Mouse (Mus musculus): ENCODE results near the gene Smok3b. TPM values are rescaled to one million over a fixed set of nuclear protein-coding genes. Genes with fewer than 3 reads are reported as not detected.

Gene Smok3b
- polyA plus RNA-seq, 1 experiment from 2014 or later: not detected

DNA sequence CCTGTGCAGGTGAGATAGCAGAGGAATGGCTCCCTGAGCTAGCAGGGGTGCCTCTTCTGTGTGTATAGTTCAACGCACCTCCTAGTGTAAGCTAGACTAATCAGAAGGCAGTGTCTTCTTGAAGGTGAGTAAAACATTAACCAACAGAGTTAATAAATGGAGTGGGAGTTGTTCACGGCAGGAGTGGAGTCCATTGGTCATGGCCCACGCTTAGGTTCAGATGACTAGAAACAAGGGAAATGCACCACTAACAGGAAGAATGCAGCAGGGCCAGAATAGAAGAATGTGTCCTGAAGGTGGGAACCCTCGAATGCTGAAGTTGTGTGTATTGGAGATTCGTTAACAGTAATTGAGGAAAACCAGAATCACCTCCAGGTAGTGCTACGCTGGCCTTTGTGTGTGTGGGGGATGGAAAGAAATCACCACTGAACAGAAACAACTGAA, 67.9 kb downstream of the Smok3b start:
- H3K36me3 ChIP-seq (ENCODE audit: control insufficient read depth, insufficient read depth, low read length): no peaks in the 10 kb centered on the region
- ATAC-seq (ENCODE audit: low FRiP score) (no peak), DNase-seq (ENCODE audit: low spot score) (no peak)
- no peak overlapping the region for H3K9ac ChIP-seq (ENCODE audit: low read depth, low read length)
- no peak overlapping the region for H3K4me3 ChIP-seq (ENCODE audit: low read depth, low read length)
- no peaks in the 10 kb centered on the region for H3K4me1 ChIP-seq (replicated peaks; ENCODE audit: control insufficient read depth, insufficient read depth, low read length)
- no peaks in the 10 kb centered on the region for H3K9me3 ChIP-seq (ENCODE audit: control insufficient read depth, low read length)
- 88% methylated on average over 6 of the region's 6 CpGs for WGBS
- no peaks in the 10 kb centered on the region for H3K27me3 ChIP-seq (ENCODE audit: control insufficient read depth, insufficient read depth, low read length)
- H3K27ac ChIP-seq (ENCODE audit: low read depth, low read length): no peak overlapping the region
- no peak overlapping the region for H3K4me2 ChIP-seq (replicated peaks; ENCODE audit: low read depth, low read length)

DNA sequence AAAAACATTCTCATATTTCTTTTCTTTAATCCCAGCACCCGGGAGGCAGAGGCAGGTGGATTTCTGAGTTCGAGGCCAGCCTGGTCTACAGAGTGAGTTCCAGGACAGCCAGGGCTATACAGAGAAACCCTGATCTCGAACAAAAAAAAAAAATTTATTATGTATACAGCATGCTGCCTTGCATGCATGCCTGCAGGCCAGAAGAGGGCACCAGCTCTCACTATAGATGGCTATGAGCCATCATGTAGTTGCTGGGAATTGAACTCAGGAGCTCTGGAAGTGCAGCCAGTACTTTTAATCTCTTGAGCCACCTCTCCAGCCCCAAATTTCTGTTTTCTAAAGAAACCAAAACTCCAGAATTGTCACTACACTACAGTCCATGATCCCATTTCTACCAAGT, 69.0 kb downstream of the Smok3b start:
- Histone ChIP-seq H3K27ac (ENCODE audit: low read depth, low read length) (no peak overlapping the region), H3K9ac (ENCODE audit: low read depth, low read length) (no peak overlapping the region), H3K9me3 (ENCODE audit: control insufficient read depth, low read length) (no peaks in the 10 kb centered on the region), H3K4me1 (replicated peaks; ENCODE audit: control insufficient read depth, insufficient read depth, low read length) (no peaks in the 10 kb centered on the region), H3K4me2 (replicated peaks; ENCODE audit: low read depth, low read length) (no peak overlapping the region), H3K27me3 (ENCODE audit: control insufficient read depth, insufficient read depth, low read length) (no peaks in the 10 kb centered on the region), H3K36me3 (ENCODE audit: control insufficient read depth, insufficient read depth, low read length) (no peaks in the 10 kb centered on the region), H3K4me3 (ENCODE audit: low read depth, low read length) (no peak overlapping the region)
- WGBS: 84% methylated on average over 3 of the region's 3 CpGs
- DNase-seq (ENCODE audit: low spot score): peak; percentile 18
- no peak for ATAC-seq (ENCODE audit: low FRiP score)

DNA sequence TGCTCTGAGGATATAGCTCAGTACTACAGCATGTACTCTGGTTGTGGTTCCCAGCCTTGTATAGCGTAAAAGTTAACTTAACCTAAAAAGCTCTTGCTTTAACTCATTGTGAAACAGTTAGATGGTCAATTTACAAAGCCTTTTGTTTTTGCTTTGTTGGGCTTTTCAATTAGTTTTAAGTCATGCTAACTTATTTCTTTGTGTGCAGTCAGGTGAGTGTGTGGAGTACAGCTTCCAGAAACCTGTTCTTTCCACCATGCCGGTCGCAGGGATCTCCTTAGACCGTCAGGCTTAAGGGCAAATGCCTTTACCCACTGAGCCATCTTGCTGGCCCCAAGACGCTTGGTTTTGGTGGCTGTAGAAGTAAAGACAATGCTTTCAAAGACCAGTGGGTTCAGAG, 69.5 kb downstream of the Smok3b start:
- no peaks in the 10 kb centered on the region for H3K4me1 ChIP-seq (replicated peaks; ENCODE audit: control insufficient read depth, insufficient read depth, low read length)
- H3K27me3 ChIP-seq (ENCODE audit: control insufficient read depth, insufficient read depth, low read length): no peaks in the 10 kb centered on the region
- ATAC-seq (ENCODE audit: low FRiP score) (no peak), DNase-seq (ENCODE audit: low spot score) (no peak)
- no peak overlapping the region for H3K27ac ChIP-seq (ENCODE audit: low read depth, low read length)
- H3K9ac ChIP-seq (ENCODE audit: low read depth, low read length): no peak overlapping the region
- 91% methylated on average over 5 of the region's 5 CpGs for WGBS
- no peak overlapping the region for H3K4me3 ChIP-seq (ENCODE audit: low read depth, low read length)
- no peak overlapping the region for H3K4me2 ChIP-seq (replicated peaks; ENCODE audit: low read depth, low read length)
- no peaks in the 10 kb centered on the region for H3K9me3 ChIP-seq (ENCODE audit: control insufficient read depth, low read length)
- peaks cover 1% of the 10 kb centered on the region; the same call in 1 of the 2 replicates for H3K36me3 ChIP-seq (ENCODE audit: control insufficient read depth, insufficient read depth, low read length)

DNA sequence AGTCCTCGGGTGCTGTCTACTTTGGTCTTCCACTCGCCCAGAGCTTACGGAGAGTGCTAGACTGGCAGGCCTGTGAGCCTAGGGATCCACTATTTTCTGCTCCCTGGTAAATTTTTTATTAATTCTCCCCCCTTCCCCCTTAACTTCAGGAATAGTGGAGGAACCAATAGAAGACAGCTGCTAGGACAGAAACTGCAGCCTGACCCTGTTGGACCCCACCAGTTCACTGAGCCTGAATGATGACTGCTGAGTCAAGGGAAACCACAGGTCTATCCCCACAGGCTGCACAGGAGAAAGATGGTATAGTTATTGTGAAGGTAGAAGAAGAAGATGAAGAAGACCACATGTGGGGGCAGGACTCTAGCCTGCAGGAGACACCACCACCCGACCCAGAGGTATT, 71.5 kb downstream of the Smok3b start:
- Histone ChIP-seq H3K9me3 (ENCODE audit: control insufficient read depth, low read length) (no peaks in the 10 kb centered on the region), H3K36me3 (ENCODE audit: control insufficient read depth, insufficient read depth, low read length) (peaks cover 8% of the 10 kb centered on the region; the same call in 1 of the 2 replicates), H3K4me2 (replicated peaks; ENCODE audit: low read depth, low read length) (no peak overlapping the region), H3K9ac (ENCODE audit: low read depth, low read length) (no peak overlapping the region), H3K27ac (ENCODE audit: low read depth, low read length) (no peak overlapping the region), H3K27me3 (ENCODE audit: control insufficient read depth, insufficient read depth, low read length) (no peaks in the 10 kb centered on the region), H3K4me1 (replicated peaks; ENCODE audit: control insufficient read depth, insufficient read depth, low read length) (no peaks in the 10 kb centered on the region), H3K4me3 (ENCODE audit: low read depth, low read length) (no peak overlapping the region)
- ATAC-seq (ENCODE audit: low FRiP score) (no peak), DNase-seq (ENCODE audit: low spot score) (no peak)
- WGBS: 93% methylated on average over 4 of the region's 4 CpGs

DNA sequence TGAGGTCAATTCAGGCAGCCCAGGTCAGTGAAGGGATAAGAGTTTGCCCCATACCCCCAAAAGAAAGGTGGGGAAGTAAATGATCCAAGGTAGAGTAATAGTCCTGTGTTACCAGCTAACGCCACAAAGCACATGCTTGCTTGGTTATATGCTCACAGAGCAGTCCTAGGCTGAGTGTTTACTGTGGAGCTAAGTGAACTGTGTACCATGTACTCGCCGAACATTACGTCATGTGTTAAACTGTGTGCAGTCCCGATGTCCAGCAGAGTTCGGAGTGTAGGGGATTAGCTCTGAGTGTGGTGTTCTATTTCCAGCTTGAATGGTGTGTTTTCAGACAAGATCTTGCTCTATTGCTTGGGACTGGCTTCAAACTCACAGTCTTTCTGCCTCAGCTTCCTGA, 73.2 kb downstream of the Smok3b start:
- ATAC-seq (ENCODE audit: low FRiP score): no peak
- Histone ChIP-seq H3K4me1 (replicated peaks; ENCODE audit: control insufficient read depth, insufficient read depth, low read length) (no peaks in the 10 kb centered on the region), H3K27me3 (ENCODE audit: control insufficient read depth, insufficient read depth, low read length) (no peaks in the 10 kb centered on the region), H3K9ac (ENCODE audit: low read depth, low read length) (no peak overlapping the region), H3K9me3 (ENCODE audit: control insufficient read depth, low read length) (no peaks in the 10 kb centered on the region), H3K4me2 (replicated peaks; ENCODE audit: low read depth, low read length) (no peak overlapping the region), H3K4me3 (ENCODE audit: low read depth, low read length) (no peak overlapping the region), H3K27ac (ENCODE audit: low read depth, low read length) (no peak overlapping the region), H3K36me3 (ENCODE audit: control insufficient read depth, insufficient read depth, low read length) (peaks cover 20% of the 10 kb centered on the region; the same call in 1 of the 2 replicates)
- 91% methylated on average over 6 of the region's 6 CpGs for WGBS
- DNase-seq (ENCODE audit: low spot score): no peak

Other genes starting within 250 kb of the Smok3b start
- 64.9 and 78.4 TPM in 2 replicates for gene Ppp1r35, start 242.6 kb upstream of the Smok3b start, polyA plus RNA-seq (2014; fragmentation: Nextera tagmentation; extraction: Ambion mirVana)
- 9.9 and 14.9 TPM in 2 replicates for gene Mepce, start 233.8 kb upstream of the Smok3b start, polyA plus RNA-seq (2014; fragmentation: Nextera tagmentation; extraction: Ambion mirVana)
- 13.5 and 17.2 TPM in 2 replicates for gene Zcwpw1, start 233.6 kb upstream of the Smok3b start, polyA plus RNA-seq (2014; fragmentation: Nextera tagmentation; extraction: Ambion mirVana)
- 0.22 and 0.97 TPM in 2 replicates for gene Pilra, start 185.1 kb upstream of the Smok3b start, polyA plus RNA-seq (2014; fragmentation: Nextera tagmentation; extraction: Ambion mirVana)
- gene Pilrb1, start 163.3 kb upstream of the Smok3b start, polyA plus RNA-seq (2014; fragmentation: Nextera tagmentation; extraction: Ambion mirVana): not detected in 2 replicates
- gene Pilrb2, start 149.6 kb upstream of the Smok3b start, polyA plus RNA-seq (2014; fragmentation: Nextera tagmentation; extraction: Ambion mirVana): not detected in 2 replicates
- not detected in 2 replicates for gene Cyp3a13, start 99.8 kb upstream of the Smok3b start, polyA plus RNA-seq (2014; fragmentation: Nextera tagmentation; extraction: Ambion mirVana)
- gene Gjc3, start 58.3 kb upstream of the Smok3b start, polyA plus RNA-seq (2014; fragmentation: Nextera tagmentation; extraction: Ambion mirVana): 0.17 and 0.23 TPM in 2 replicates
- not detected in 2 replicates for gene Azgp1, start 39.9 kb upstream of the Smok3b start, polyA plus RNA-seq (2014; fragmentation: Nextera tagmentation; extraction: Ambion mirVana)
- not detected in 2 replicates for gene Smok3a, start 168 bp upstream of the Smok3b start, polyA plus RNA-seq (2014; fragmentation: Nextera tagmentation; extraction: Ambion mirVana)
- not detected in 2 replicates for gene Smok3c, start 31.8 kb downstream of the Smok3b start, polyA plus RNA-seq (2014; fragmentation: Nextera tagmentation; extraction: Ambion mirVana)
- gene Zkscan1, start 63.7 kb downstream of the Smok3b start, polyA plus RNA-seq (2014; fragmentation: Nextera tagmentation; extraction: Ambion mirVana): 32.5 and 39.4 TPM in 2 replicates
- gene Zscan21, start 95.5 kb downstream of the Smok3b start, polyA plus RNA-seq (2014; fragmentation: Nextera tagmentation; extraction: Ambion mirVana): 110 and 124 TPM in 2 replicates
- gene Zfp113, start 134.3 kb downstream of the Smok3b start, polyA plus RNA-seq (2014; fragmentation: Nextera tagmentation; extraction: Ambion mirVana): 28.9 and 33.4 TPM in 2 replicates
- gene Cops6, start 139.6 kb downstream of the Smok3b start, polyA plus RNA-seq (2014; fragmentation: Nextera tagmentation; extraction: Ambion mirVana): 261 and 292 TPM in 2 replicates
- 15.8 and 19.9 TPM in 2 replicates for gene Ap4m1, start 150.6 kb downstream of the Smok3b start, polyA plus RNA-seq (2014; fragmentation: Nextera tagmentation; extraction: Ambion mirVana)
- gene Mcm7, start 151.0 kb downstream of the Smok3b start, polyA plus RNA-seq (2014; fragmentation: Nextera tagmentation; extraction: Ambion mirVana): 220 and 253 TPM in 2 replicates
- 106 and 110 TPM in 2 replicates for gene Taf6, start 166.0 kb downstream of the Smok3b start, polyA plus RNA-seq (2014; fragmentation: Nextera tagmentation; extraction: Ambion mirVana)
- gene Cnpy4, start 166.1 kb downstream of the Smok3b start, polyA plus RNA-seq (2014; fragmentation: Nextera tagmentation; extraction: Ambion mirVana): 52.4 and 56.4 TPM in 2 replicates
- 8.6 and 12.0 TPM in 2 replicates for gene Mblac1, start 172.9 kb downstream of the Smok3b start, polyA plus RNA-seq (2014; fragmentation: Nextera tagmentation; extraction: Ambion mirVana)
- not detected in 2 replicates for gene Nxpe5, start 204.5 kb downstream of the Smok3b start, polyA plus RNA-seq (2014; fragmentation: Nextera tagmentation; extraction: Ambion mirVana)
- 51.0 and 54.4 TPM in 2 replicates for gene Lamtor4, start 234.1 kb downstream of the Smok3b start, polyA plus RNA-seq (2014; fragmentation: Nextera tagmentation; extraction: Ambion mirVana)
- 7.0 and 7.1 TPM in 2 replicates for gene BC037034, start 242.6 kb downstream of the Smok3b start, polyA plus RNA-seq (2014; fragmentation: Nextera tagmentation; extraction: Ambion mirVana)

All from hindbrain, embryonic 11.5 days (tissue).